Mouse (Mus musculus) G1E (cell line): Measurements from ENCODE around the gene Luzp1.

Source experiments
- CTCF ChIP-seq: IDR thresholded peaks from 2 replicates; pipeline ENCODE4 v1.5.1; 2012; ENCODE audit warnings: low read depth, low read length, inconsistent platforms, mixed read lengths
- GATA1 ChIP-seq: IDR thresholded peaks from 2 replicates; pipeline ENCODE4 v1.6.1; 2012; ENCODE audit warnings: borderline replicate concordance, low read length, inconsistent platforms, mixed read lengths

- TF ChIP-seq CTCF = no peak
- no peak for TF ChIP-seq GATA1
Observed at GRCm38 (mm10) chr4:136598268-136598876, 128.8 kb downstream of the Luzp1 start.
